Mouse (Mus musculus) kidney, embryonic 14.5 days (tissue): ENCODE measurements at regions not wholly inside any gene's neighbourhood (a gene's known extent, or its start where the extent isn't known, plus 50 kb on each side); places are given as distances from the start of the nearest gene placed in this dataset.

Source experiments
- ATAC-seq: fragments of 200-750 bp; cut with Nextera tagmentation; 2 replicates; pipeline ENCODE4 v1.8.0; 2017; ENCODE audit warnings: moderate number of reproducible peaks, mild to moderate bottlenecking, moderate TSS enrichment, moderate library complexity; ENCODE audit not compliant: low FRiP score, low TSS enrichment
- H3K27ac ChIP-seq: fragments of 300-500 bp; sonication (generic); 2 replicates; pipeline ENCODE4 v1.5.1; 2014; ENCODE audit warnings: low read depth, mild to moderate bottlenecking, low read length, moderate library complexity, mixed read lengths
- H3K27me3 ChIP-seq: fragments of 300-500 bp; sonication (generic); 2 replicates; pipeline ENCODE4 v1.6.1; 2014; ENCODE audit warnings: mild to moderate bottlenecking, low read length; ENCODE audit not compliant: control insufficient read depth, insufficient read depth
- H3K36me3 ChIP-seq: fragments of 300-500 bp; sonication (generic); 2 replicates; pipeline ENCODE4 v1.6.1; 2014; ENCODE audit warnings: low read length, mixed read lengths; ENCODE audit not compliant: control insufficient read depth, insufficient read depth
- H3K4me1 ChIP-seq: fragments of 300-500 bp; sonication (generic); 2 replicates; pipeline ENCODE4 v1.6.1; 2014; ENCODE audit warnings: low read length, mixed read lengths; ENCODE audit not compliant: control insufficient read depth, insufficient read depth
- H3K4me2 ChIP-seq: fragments of 300-500 bp; sonication (generic); replicated peaks from 2 replicates; pipeline ENCODE4 v1.6.1; 2014; ENCODE audit warnings: low read depth, mild to moderate bottlenecking, low read length
- H3K4me3 ChIP-seq: fragments of 300-500 bp; sonication (generic); 2 replicates; pipeline ENCODE4 v1.5.1; 2014; ENCODE audit warnings: mild to moderate bottlenecking, low read length
- H3K9ac ChIP-seq: fragments of 300-500 bp; sonication (generic); 2 replicates; pipeline ENCODE4 v1.6.1; 2014; ENCODE audit warnings: low read depth, mild to moderate bottlenecking, low read length, moderate library complexity
- H3K9me3 ChIP-seq: fragments of 300-500 bp; sonication (generic); 2 replicates; pipeline ENCODE4 v1.6.1; 2016; ENCODE audit warnings: low read length; ENCODE audit not compliant: control insufficient read depth
- WGBS: fragments of 180-500 bp; shearing (Covaris S2); extraction: QIAGEN DNeasy Blood & Tissue Kit; methylation state at CpG from one replicate; pipeline ENCODE4 v1.1.7; 2014; 5-methylcytosine and 5-hydroxymethylcytosine counted together

- H3K4me2 ChIP-seq, result no peak overlapping the region
- H3K4me1 ChIP-seq, result no peaks in the 10 kb centered on the region
- ATAC-seq, result no peak
- no peaks in the 10 kb centered on the region for H3K9me3 ChIP-seq
- H3K36me3 ChIP-seq, result no peaks in the 10 kb centered on the region
- H3K27ac ChIP-seq, result no peak overlapping the region
- H3K27me3 ChIP-seq, result no peaks in the 10 kb centered on the region
- WGBS, result 77% methylated on average over 2 of the region's 2 CpGs
- no peak overlapping the region for H3K4me3 ChIP-seq
- no peak overlapping the region for H3K9ac ChIP-seq
Observed at GRCm38 (mm10) chr6:54765715-54766114, 51.0 kb upstream of the Znrf2 start.

GRCm38 (mm10) chr6:54766485-54767112, 50.1 kb upstream of the Znrf2 start:
- H3K27ac ChIP-seq, result no peak overlapping the region
- no peaks in the 10 kb centered on the region for H3K36me3 ChIP-seq
- no peaks in the 10 kb centered on the region for H3K4me1 ChIP-seq
- no peaks in the 10 kb centered on the region for H3K27me3 ChIP-seq
- H3K4me2 ChIP-seq, result no peak overlapping the region
- ATAC-seq, result no peak
- no peak overlapping the region for H3K4me3 ChIP-seq
- no peak overlapping the region for H3K9ac ChIP-seq
- WGBS, result 84% methylated on average over 5 of the region's 5 CpGs
- H3K9me3 ChIP-seq, result no peaks in the 10 kb centered on the region
